Mouse (Mus musculus) limb, embryonic 10.5 days (tissue): ENCODE data around the gene Padi2. TPM values are rescaled to one million over a fixed set of nuclear protein-coding genes. Genes with fewer than 3 reads are reported as not detected.
A peak's percentile ranks its signal among the peaks of the same experiment; 100 is the strongest.

Source experiments
- DNase-seq: peaks from one replicate; pipeline ENCODE4 v3.0.0-alpha.2; 2017; ENCODE audit warnings: low spot score
- H3K27ac ChIP-seq: fragments of 300-500 bp; sonication (generic); 2 replicates; pipeline ENCODE4 v1.5.1; 2016; ENCODE audit warnings: mild to moderate bottlenecking
- H3K27me3 ChIP-seq: fragments of 300-500 bp; sonication (generic); 2 replicates; pipeline ENCODE4 v1.6.1; 2016; ENCODE audit warnings: low read depth, mild to moderate bottlenecking; ENCODE audit not compliant: poor library complexity, severe bottlenecking
- H3K36me3 ChIP-seq: fragments of 300-500 bp; sonication (generic); 2 replicates; pipeline ENCODE4 v1.6.1; 2016; ENCODE audit warnings: mild to moderate bottlenecking, moderate library complexity
- H3K4me1 ChIP-seq: fragments of 300-500 bp; sonication (generic); 2 replicates; pipeline ENCODE4 v1.6.1; 2016
- H3K4me3 ChIP-seq: fragments of 300-500 bp; sonication (generic); 2 replicates; pipeline ENCODE4 v1.5.1; 2016; ENCODE audit warnings: mild to moderate bottlenecking, moderate library complexity
- H3K9me3 ChIP-seq: fragments of 300-500 bp; sonication (generic); replicated peaks from 2 replicates; pipeline ENCODE4 v1.6.1; 2016; ENCODE audit warnings: mild to moderate bottlenecking
- WGBS: fragments of 180-500 bp; shearing (Covaris S2); methylation state at CpG from one replicate; pipeline ENCODE4 v1.1.7; 2016; 5-methylcytosine and 5-hydroxymethylcytosine counted together
- polyA plus RNA-seq: library from polyadenylated mRNA; unstranded; fragments of >200 nt; fragmentation: Nextera tagmentation; extraction: Ambion mirVana; gene quantifications from 2 replicates; pipeline ENCODE4 v1.2.1, GENCODE M21; 2016

The Padi2 gene
- polyA plus RNA-seq, 1 experiment from 2014 or later: 0.33 TPM

DNA sequence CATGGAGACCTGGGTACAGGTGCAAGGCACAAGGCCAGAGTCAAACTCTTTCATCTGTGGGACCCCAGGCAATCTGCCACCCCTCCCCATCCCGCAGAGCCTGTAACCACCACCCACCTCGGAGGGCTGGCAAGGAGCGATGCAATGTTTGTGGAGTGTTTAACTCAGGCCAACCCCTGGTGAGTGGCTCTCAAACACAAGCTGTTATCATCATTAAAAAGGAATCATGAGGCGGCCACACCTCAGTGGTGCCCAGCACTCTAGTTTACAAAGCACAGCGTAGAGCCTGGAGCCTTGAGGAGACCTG lies 33.5 kb upstream of the Padi2 start:
- WGBS: 69% methylated on average over 5 of the region's 5 CpGs
- H3K27ac ChIP-seq: no peak overlapping the region
- peaks cover 31% of the 10 kb centered on the region for H3K4me1 ChIP-seq
- DNase-seq: no peak
- no peaks in the 10 kb centered on the region for H3K9me3 ChIP-seq
- peaks cover 17% of the 10 kb centered on the region; the same call in 1 of the 2 replicates for H3K27me3 ChIP-seq
- H3K36me3 ChIP-seq: no peaks in the 10 kb centered on the region
- no peak overlapping the region for H3K4me3 ChIP-seq

DNA sequence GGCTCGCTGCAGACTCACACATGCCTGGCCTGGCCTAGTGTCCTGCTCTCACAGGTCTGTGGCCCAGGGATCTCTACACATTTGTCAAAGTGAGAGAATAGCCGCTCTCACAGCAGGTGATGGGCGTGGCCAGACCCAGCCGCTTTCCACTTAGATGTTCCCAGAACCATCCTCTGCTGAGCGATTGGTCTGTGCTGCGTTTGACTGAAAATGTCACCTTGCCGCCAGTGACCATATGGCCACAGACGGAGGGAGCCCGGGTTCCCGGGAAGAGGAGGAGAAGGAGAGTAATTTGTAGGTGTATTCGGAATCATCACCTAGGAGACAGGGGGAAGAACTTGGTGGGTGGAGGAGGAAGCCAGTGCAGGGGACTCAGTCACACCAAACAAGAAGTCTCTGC lies 33.1 kb upstream of the Padi2 start:
- H3K4me3 ChIP-seq: no peak overlapping the region
- peaks cover 27% of the 10 kb centered on the region for H3K4me1 ChIP-seq
- WGBS: 36% methylated on average over 11 of the region's 11 CpGs
- no peak overlapping the region for H3K27ac ChIP-seq
- H3K36me3 ChIP-seq: no peaks in the 10 kb centered on the region
- H3K27me3 ChIP-seq: peaks cover 17% of the 10 kb centered on the region; the same call in 1 of the 2 replicates
- no peaks in the 10 kb centered on the region for H3K9me3 ChIP-seq
- DNase-seq: no peak

- H3K4me3 ChIP-seq: no peak overlapping the region
- peaks cover 16% of the 10 kb centered on the region for H3K4me1 ChIP-seq
- no peaks in the 10 kb centered on the region for H3K36me3 ChIP-seq
- H3K9me3 ChIP-seq: no peaks in the 10 kb centered on the region
- no peaks in the 10 kb centered on the region; the same call in 1 of the 2 replicates for H3K27me3 ChIP-seq
- DNase-seq: no peak
- H3K27ac ChIP-seq: no peak overlapping the region
- 90% methylated on average over 8 of the region's 8 CpGs for WGBS
These were observed 30.0 kb upstream of the Padi2 start for GRCm38 (mm10) chr4:140876161-140876560.

DNA sequence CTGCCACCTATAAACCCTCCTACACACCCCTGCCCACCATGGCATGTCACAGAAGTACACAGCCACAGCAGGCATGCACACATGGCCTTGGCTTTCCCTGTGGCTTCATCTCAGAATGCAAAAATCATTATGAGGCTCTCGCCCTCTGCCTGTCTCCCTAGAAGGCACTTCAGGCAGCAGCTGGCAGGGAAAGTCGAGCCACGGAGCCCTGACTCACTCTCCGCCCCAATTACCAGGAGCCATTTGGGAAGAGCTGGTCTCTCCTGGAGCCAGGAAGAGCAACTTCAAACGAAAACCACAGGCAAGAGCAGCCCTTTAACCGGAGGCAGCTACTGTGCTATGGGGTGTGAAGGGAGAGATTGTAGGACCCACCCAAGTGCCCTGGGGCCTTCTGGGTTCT lies 29.5 kb upstream of the Padi2 start:
- Histone ChIP-seq H3K27me3 (no peaks in the 10 kb centered on the region; the same call in 1 of the 2 replicates), H3K36me3 (no peaks in the 10 kb centered on the region), H3K4me1 (peaks cover 16% of the 10 kb centered on the region), H3K9me3 (no peaks in the 10 kb centered on the region), H3K4me3 (no peak overlapping the region), H3K27ac (no peak overlapping the region)
- DNase-seq: no peak
- WGBS: 43% methylated on average over 6 of the region's 6 CpGs

DNA sequence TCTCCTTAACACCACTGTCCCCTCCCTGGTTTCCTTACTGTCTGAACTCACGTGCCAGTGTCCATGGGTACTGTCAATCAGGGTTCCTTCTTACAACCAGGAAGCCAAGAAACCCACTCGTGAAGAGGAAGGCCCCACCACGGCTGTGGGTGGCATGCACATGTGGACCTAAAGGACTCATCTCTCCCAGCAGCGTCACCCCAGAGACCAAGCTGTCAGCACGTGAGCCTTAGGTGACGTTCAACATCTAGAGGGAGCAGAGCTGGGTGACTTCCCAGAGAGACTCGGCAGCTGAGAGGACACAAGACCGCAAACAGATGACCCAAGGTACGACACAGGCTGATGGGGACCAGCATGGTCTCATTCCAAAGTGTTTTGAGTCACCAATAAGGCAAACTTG lies 28.7 kb upstream of the Padi2 start:
- Histone ChIP-seq H3K27ac (no peak overlapping the region), H3K36me3 (no peaks in the 10 kb centered on the region), H3K27me3 (no peaks in the 10 kb centered on the region), H3K4me3 (no peak overlapping the region), H3K9me3 (no peaks in the 10 kb centered on the region), H3K4me1 (peaks cover 10% of the 10 kb centered on the region)
- 84% methylated on average over 9 of the region's 9 CpGs for WGBS
- no peak for DNase-seq

- Histone ChIP-seq H3K36me3 (no peaks in the 10 kb centered on the region), H3K4me3 (no peak overlapping the region), H3K27me3 (no peaks in the 10 kb centered on the region), H3K27ac (no peak overlapping the region), H3K9me3 (no peaks in the 10 kb centered on the region), H3K4me1 (peaks cover 6% of the 10 kb centered on the region; the same call in 1 of the 2 replicates)
- DNase-seq: no peak
- 90% methylated on average over 9 of the region's 9 CpGs for WGBS
These were observed 27.5 kb upstream of the Padi2 start for GRCm38 (mm10) chr4:140878655-140879054.

DNA sequence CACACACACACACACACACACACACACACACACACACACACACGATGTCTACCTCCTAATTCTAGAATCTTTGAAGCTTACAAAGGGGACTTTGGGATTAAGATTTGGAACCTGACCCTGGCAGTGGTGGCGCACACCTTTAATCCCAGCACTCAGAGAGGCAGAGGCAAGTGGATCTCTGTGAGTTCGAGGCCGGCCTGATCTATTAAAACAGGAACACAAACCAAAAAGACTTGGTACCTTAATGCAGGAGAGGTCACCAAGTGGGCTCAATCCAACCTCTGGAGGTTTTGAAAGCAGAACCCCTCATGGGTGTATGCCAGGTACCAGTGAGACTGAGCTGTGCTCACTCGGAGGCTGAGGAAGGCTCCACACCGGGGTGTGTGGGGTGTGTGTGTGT lies 27.0 kb upstream of the Padi2 start:
- H3K36me3 ChIP-seq: no peaks in the 10 kb centered on the region
- H3K9me3 ChIP-seq: no peaks in the 10 kb centered on the region
- H3K27ac ChIP-seq: no peak overlapping the region
- H3K4me1 ChIP-seq: peaks cover 6% of the 10 kb centered on the region; the same call in 1 of the 2 replicates
- 90% methylated on average over 6 of the region's 6 CpGs for WGBS
- H3K27me3 ChIP-seq: no peaks in the 10 kb centered on the region
- no peak overlapping the region for H3K4me3 ChIP-seq
- no peak for DNase-seq

DNA sequence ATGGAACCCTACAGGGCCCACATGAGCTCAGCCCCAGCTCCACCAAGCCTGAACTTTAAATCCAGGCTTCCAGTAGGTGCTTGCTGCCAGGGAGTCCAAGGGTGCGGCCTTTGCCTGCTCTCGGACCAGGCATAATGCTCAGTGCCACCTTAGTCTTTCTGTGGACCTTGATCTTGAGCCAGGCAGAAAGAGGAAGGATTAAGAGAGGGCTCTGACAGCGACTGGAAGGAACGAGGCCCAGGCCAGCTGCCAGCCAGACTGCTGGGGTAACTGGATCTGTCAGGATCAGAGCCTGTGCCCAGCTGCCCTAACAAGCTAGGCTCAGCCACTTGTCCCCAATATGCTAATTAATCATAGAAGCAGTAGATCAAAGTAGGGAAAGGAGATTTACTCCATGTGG lies 26.4 kb upstream of the Padi2 start:
- WGBS: 72% methylated on average over 4 of the region's 4 CpGs
- DNase-seq: no peak
- H3K27me3 ChIP-seq: no peaks in the 10 kb centered on the region
- 0 out of 2 replicates have a peak overlapping the region, but pooled peaks have one; percentile 4 for H3K27ac ChIP-seq
- H3K36me3 ChIP-seq: no peaks in the 10 kb centered on the region
- peaks cover 6% of the 10 kb centered on the region; the same call in 1 of the 2 replicates for H3K4me1 ChIP-seq
- no peaks in the 10 kb centered on the region for H3K9me3 ChIP-seq
- H3K4me3 ChIP-seq: no peak overlapping the region

DNA sequence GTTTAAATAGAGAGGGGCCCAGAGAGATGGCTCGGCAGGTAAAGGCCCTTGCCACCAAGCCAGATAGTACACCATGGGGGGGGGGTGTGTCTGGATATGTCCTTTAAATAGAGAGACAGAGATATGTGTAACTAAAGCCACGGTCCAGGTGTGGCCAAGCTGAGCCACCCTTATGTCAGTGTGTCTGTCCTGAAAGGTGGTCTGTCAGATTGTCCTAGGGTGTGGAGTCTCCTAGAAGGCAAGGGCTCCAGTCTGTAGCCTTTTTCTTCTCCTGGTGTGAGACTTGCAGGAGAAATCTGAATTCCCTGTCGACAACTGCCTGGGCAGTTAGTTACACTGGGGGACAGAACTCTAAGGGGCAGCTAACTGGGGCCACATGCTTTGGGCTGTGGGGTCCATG lies 25.9 kb upstream of the Padi2 start:
- Histone ChIP-seq H3K36me3 (no peaks in the 10 kb centered on the region), H3K27ac (no peak overlapping the region), H3K9me3 (no peaks in the 10 kb centered on the region), H3K4me3 (no peak overlapping the region), H3K4me1 (peaks cover 6% of the 10 kb centered on the region; the same call in 1 of the 2 replicates), H3K27me3 (no peaks in the 10 kb centered on the region)
- WGBS: 86% methylated on average over 3 of the region's 3 CpGs
- DNase-seq: no peak

DNA sequence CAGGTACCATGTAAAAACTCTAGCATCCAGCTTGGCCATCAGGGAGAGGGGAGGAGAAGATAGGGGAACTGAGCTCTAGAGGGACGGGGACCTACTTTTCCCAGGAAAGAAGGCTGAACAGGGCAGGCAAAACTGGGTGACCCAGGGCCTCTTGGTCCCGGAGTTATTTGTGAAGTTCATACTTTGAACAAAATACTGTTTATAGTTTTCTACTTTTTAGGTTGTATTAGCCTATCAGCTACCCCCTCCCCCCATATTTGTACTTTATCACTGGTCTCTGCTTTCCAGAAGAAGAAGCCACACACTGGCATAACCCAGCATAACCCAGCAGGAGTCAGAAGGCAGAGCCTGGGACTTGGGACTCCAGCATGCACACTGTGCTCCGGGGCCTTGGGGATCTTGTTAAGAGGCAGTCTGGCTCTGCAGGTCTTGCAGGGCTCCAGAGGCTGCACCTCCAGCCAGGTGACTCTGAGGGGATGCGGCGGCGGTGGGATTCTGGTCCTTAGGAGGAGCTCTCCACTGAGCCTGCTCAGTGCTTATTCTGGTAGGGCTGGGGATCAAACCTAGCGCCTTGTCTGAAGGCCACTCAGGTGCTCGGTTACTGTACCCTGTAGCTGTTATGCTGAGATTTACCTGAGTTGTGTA lies 25.0 kb upstream of the Padi2 start:
- no peak overlapping the region for H3K27ac ChIP-seq
- DNase-seq: no peak
- H3K4me1 ChIP-seq: peaks cover 6% of the 10 kb centered on the region; the same call in 1 of the 2 replicates
- 91% methylated on average over 8 of the region's 8 CpGs for WGBS
- no peak overlapping the region for H3K4me3 ChIP-seq
- H3K27me3 ChIP-seq: no peaks in the 10 kb centered on the region
- H3K36me3 ChIP-seq: no peaks in the 10 kb centered on the region
- no peaks in the 10 kb centered on the region for H3K9me3 ChIP-seq

GRCm38 (mm10) chr4:140881771-140882170 lies 24.4 kb upstream of the Padi2 start:
- WGBS: 92% methylated on average over 13 of the region's 13 CpGs
- no peak overlapping the region for H3K27ac ChIP-seq
- no peaks in the 10 kb centered on the region for H3K36me3 ChIP-seq
- no peak overlapping the region for H3K4me3 ChIP-seq
- H3K27me3 ChIP-seq: no peaks in the 10 kb centered on the region
- H3K9me3 ChIP-seq: no peaks in the 10 kb centered on the region
- peaks cover 6% of the 10 kb centered on the region; the same call in 1 of the 2 replicates for H3K4me1 ChIP-seq
- DNase-seq: no peak

DNA sequence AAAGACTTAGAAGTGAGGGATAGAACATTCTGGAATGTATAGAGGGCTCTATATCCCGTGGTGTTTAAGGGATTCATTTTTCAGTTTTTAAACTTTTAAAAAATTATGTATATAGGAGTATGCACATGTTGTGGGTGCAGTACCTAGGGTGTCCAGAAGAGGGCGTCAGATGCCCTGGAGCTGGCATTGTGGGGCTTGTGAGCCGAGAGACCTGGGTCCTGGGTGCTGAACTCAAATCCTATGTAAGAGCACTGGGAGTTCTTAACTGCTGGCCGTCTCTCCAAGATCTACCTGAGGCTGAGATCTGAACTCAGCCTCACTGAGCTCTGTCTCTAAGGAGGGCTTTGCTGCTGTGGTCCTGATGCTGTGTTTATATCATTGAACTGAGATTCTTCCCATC lies 23.8 kb upstream of the Padi2 start:
- no peak for DNase-seq
- Histone ChIP-seq H3K4me1 (peaks cover 6% of the 10 kb centered on the region; the same call in 1 of the 2 replicates), H3K36me3 (no peaks in the 10 kb centered on the region), H3K27ac (no peak overlapping the region), H3K9me3 (no peaks in the 10 kb centered on the region), H3K4me3 (no peak overlapping the region), H3K27me3 (no peaks in the 10 kb centered on the region)
- WGBS: 69% methylated on average over 4 of the region's 4 CpGs

DNA sequence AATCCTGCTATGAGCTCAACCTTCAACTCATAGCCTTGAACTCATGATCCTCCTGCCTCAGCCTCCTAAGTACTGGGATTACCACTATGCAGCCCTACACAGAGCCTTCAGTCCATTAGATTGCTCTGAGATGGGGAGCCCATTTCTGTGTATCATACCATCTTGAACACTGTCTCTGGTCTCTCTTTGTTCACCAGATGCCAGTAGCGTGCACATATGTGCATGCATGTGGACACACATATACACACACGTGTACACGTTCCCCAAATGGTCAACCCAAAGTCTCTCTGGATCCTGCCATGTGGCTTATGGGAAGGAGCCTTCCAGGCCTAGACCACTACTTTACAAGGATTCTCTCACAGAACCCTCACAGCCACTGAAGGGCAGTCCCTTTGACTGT lies 23.2 kb upstream of the Padi2 start:
- no peak overlapping the region for H3K4me3 ChIP-seq
- no peak for DNase-seq
- H3K4me1 ChIP-seq: peaks cover 6% of the 10 kb centered on the region; the same call in 1 of the 2 replicates
- no peak overlapping the region for H3K27ac ChIP-seq
- H3K36me3 ChIP-seq: no peaks in the 10 kb centered on the region
- no peaks in the 10 kb centered on the region for H3K27me3 ChIP-seq
- 96% methylated on average over 3 of the region's 3 CpGs for WGBS
- H3K9me3 ChIP-seq: no peaks in the 10 kb centered on the region

- Histone ChIP-seq H3K27me3 (no peaks in the 10 kb centered on the region), H3K27ac (no peak overlapping the region), H3K4me3 (no peak overlapping the region), H3K36me3 (no peaks in the 10 kb centered on the region), H3K9me3 (no peaks in the 10 kb centered on the region), H3K4me1 (peaks cover 6% of the 10 kb centered on the region; the same call in 1 of the 2 replicates)
- 54% methylated on average over 4 of the region's 4 CpGs for WGBS
- no peak for DNase-seq
These were observed 22.3 kb upstream of the Padi2 start for GRCm38 (mm10) chr4:140883852-140884251.
